In genomic region chr1:162354780-162355179, GRCm38 (mm10) we compare ENCODE assay signal across 17 mouse cellular contexts.
"Had no signal": no experiment of that assay in that cellular context is flagged by ENCODE, and none has a peak within 500 bp of the region (broad histone marks: within the 10 kb centered on the region; RNA-seq: fewer than 3 reads in every experiment).

No protein-coding gene starts in this region.

- H3K27me3 ChIP-seq: neural tube, embryonic 12.5 days; neural tube, embryonic 13.5 days; neural tube, embryonic 15.5 days; stomach, embryonic 15.5 days had no signal

- H3K4me1 ChIP-seq: neural tube, embryonic 12.5 days; stomach, embryonic 15.5 days had no signal

- H3K9me3 ChIP-seq: neural tube, embryonic 12.5 days; neural tube, embryonic 13.5 days; neural tube, embryonic 15.5 days; stomach, embryonic 15.5 days had no signal

- H3K9ac ChIP-seq: neural tube, embryonic 12.5 days; neural tube, embryonic 13.5 days; neural tube, embryonic 15.5 days; stomach, embryonic 15.5 days had no signal

- H3K27ac ChIP-seq: neural tube, embryonic 12.5 days; neural tube, embryonic 13.5 days; neural tube, embryonic 15.5 days; stomach, embryonic 15.5 days; stomach, postnatal 0 days had no signal

- DNase-seq: retina, postnatal 1 day; right cerebral cortex, adult 18-20 months; right cerebral cortex, postnatal 14 days; right cerebral cortex, postnatal 25 days; right cerebral cortex, postnatal 4 days; spleen, adult 18-20 months; thymus, adult 18-20 months; thymus, adult 2 months; thymus, postnatal 14 days; thymus, postnatal 25 days; thymus, postnatal 36 days; thymus, postnatal 4 days had no signal

- H3K36me3 ChIP-seq: neural tube, embryonic 12.5 days; neural tube, embryonic 13.5 days; neural tube, embryonic 15.5 days; stomach, embryonic 15.5 days had no signal

- H3K4me3 ChIP-seq: neural tube, embryonic 12.5 days; neural tube, embryonic 13.5 days; neural tube, embryonic 15.5 days; stomach, embryonic 15.5 days had no signal

- H3K4me2 ChIP-seq: neural tube, embryonic 12.5 days; neural tube, embryonic 13.5 days; neural tube, embryonic 15.5 days; stomach, embryonic 15.5 days had no signal
